Mouse (Mus musculus) G1E (cell line): Measurements from ENCODE around the gene Cobll1.

Experiments
- CTCF ChIP-seq: IDR thresholded peaks from 2 replicates; pipeline ENCODE4 v1.5.1; 2012; ENCODE audit warnings: low read depth, low read length, inconsistent platforms, mixed read lengths
- GATA1 ChIP-seq: IDR thresholded peaks from 2 replicates; pipeline ENCODE4 v1.6.1; 2012; ENCODE audit warnings: borderline replicate concordance, low read length, inconsistent platforms, mixed read lengths
- POLR2AphosphoS5 ChIP-seq: IDR thresholded peaks from 2 replicates; pipeline ENCODE4 v1.6.1; 2012; ENCODE audit warnings: low read depth, low read length, inconsistent platforms; ENCODE audit not compliant: insufficient replicate concordance
- TAL1 ChIP-seq: conservative IDR thresholded peaks from 2 replicates; pipeline ENCODE4 v1.6.1; 2012; ENCODE audit warnings: low read depth, low read length, inconsistent platforms, mixed read lengths

DNA sequence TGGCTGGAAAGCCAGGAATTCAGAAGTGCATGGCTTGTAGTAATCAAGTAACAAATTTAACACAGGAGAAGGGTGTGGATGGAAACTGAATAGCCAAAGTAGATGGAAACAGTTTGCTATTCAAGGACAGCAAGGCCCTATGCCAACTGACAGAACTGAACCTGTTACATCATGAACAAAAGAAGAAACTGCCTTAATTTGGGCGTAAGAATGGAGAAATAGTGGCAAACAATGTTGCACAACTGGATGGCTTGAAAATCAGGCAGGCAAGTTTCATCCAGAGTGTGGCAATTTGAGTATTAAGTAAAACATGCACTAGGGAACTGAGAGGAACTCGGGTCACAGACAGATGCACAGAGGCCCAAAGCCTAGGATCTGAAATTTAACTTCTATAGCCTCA is 137.8 kb downstream of the Cobll1 start:
- TF ChIP-seq GATA1 (no peak), CTCF (no peak), TAL1 (no peak), POLR2AphosphoS5 (no peak)
